Mouse (Mus musculus) MEL (cell line): ENCODE measurements around the gene Srebf1. TPM values are rescaled to one million over a fixed set of nuclear protein-coding genes. Genes with fewer than 3 reads are reported as not detected.
A peak's percentile ranks its signal among the peaks of the same experiment; 100 is the strongest.

Experiments used
- DNase-seq: peaks from one replicate; pipeline ENCODE4 v3.0.0; 2011; ENCODE audit warnings: low read depth, low spot score
- H3K27ac ChIP-seq: 2 replicates; pipeline ENCODE4 v1.5.1; 2012; ENCODE audit warnings: low read depth, mild to moderate bottlenecking, control low read depth, low read length, moderate library complexity; ENCODE audit not compliant: control insufficient read depth
- H3K27me3 ChIP-seq, 2 experiments: fragments of 150-350 bp in 1 of 2; sonication (generic) in 1 of 2; 2 replicates each; pipeline ENCODE4 v1.6.1; 2012; ENCODE audit warnings: low read length in 2 of 2, mild to moderate bottlenecking in 2 of 2, improper control_type of control experiment in 1 of 2, moderate library complexity in 1 of 2; ENCODE audit not compliant: insufficient read depth in 2 of 2, control insufficient read depth in 1 of 2
- H3K36me3 ChIP-seq, 2 experiments: 2 replicates each; pipeline ENCODE4 v1.6.1; 2012 to 2014; ENCODE audit warnings: low read length in 2 of 2, improper control_type of control experiment in 1 of 2, inconsistent platforms in 1 of 2, mild to moderate bottlenecking in 1 of 2; ENCODE audit not compliant: insufficient read depth in 2 of 2, control insufficient read depth in 1 of 2
- H3K4me1 ChIP-seq, 2 experiments: fragments of 150-350 bp in 1 of 2; sonication (generic) in 1 of 2; 2 replicates each; pipeline ENCODE4 v1.6.1; 2012; ENCODE audit warnings: low read length in 2 of 2, improper control_type of control experiment in 1 of 2, mild to moderate bottlenecking in 1 of 2; ENCODE audit not compliant: insufficient read depth in 2 of 2, control insufficient read depth in 1 of 2
- H3K4me3 ChIP-seq, 2 experiments: fragments of 150-350 bp in 1 of 2; sonication (generic) in 1 of 2; 2 replicates each; pipeline ENCODE4 v1.5.1; 2012; ENCODE audit warnings: low read depth in 2 of 2, low read length in 2 of 2, mild to moderate bottlenecking in 2 of 2, moderate library complexity in 2 of 2, control low read depth in 1 of 2, improper control_type of control experiment in 1 of 2; ENCODE audit not compliant: control insufficient read depth in 1 of 2, insufficient read depth in 1 of 2
- H3K79me2 ChIP-seq: 2 replicates; pipeline ENCODE4 v1.6.1; 2012; ENCODE audit warnings: mild to moderate bottlenecking, low read length, moderate library complexity; ENCODE audit not compliant: control insufficient read depth, poor library complexity, insufficient read depth
- H3K9ac ChIP-seq: 2 replicates; pipeline ENCODE4 v1.6.1; 2012; ENCODE audit warnings: low read depth, mild to moderate bottlenecking, control low read depth, low read length, moderate library complexity; ENCODE audit not compliant: control insufficient read depth, poor library complexity, severe bottlenecking
- H3K9me3 ChIP-seq: fragments of 150-350 bp; sonication (generic); replicated peaks from 2 replicates; pipeline ENCODE4 v1.6.1; 2012; ENCODE audit warnings: mild to moderate bottlenecking, low read length, improper control_type of control experiment, moderate library complexity; ENCODE audit not compliant: insufficient read depth
- BHLHE40 ChIP-seq: IDR thresholded peaks from 2 replicates; pipeline ENCODE4 v1.6.1; 2012; ENCODE audit warnings: low read depth, mild to moderate bottlenecking, inconsistent platforms, low read length, improper control_type of control experiment, borderline replicate concordance
- CHD1 ChIP-seq: IDR thresholded peaks from 2 replicates; pipeline ENCODE4 v1.6.1; 2012; ENCODE audit warnings: low read depth, mild to moderate bottlenecking, inconsistent platforms, low read length, improper control_type of control experiment
- CHD2 ChIP-seq: IDR thresholded peaks from 2 replicates; pipeline ENCODE4 v1.6.1; 2011; ENCODE audit warnings: low read length, improper control_type of control experiment
- CTCF ChIP-seq, 3 experiments: IDR thresholded peaks in 2 of 3; conservative IDR thresholded peaks in 1 of 3; 2 replicates each; pipeline ENCODE4 v1.5.1; 2011 to 2012; ENCODE audit warnings: low read length in 3 of 3, low read depth in 2 of 3, mild to moderate bottlenecking in 2 of 3, improper control_type of control experiment in 1 of 3, inconsistent platforms in 1 of 3, mixed read lengths in 1 of 3, moderate library complexity in 1 of 3; ENCODE audit not compliant: control insufficient read depth in 1 of 3, insufficient read depth in 1 of 3, poor library complexity in 1 of 3, severe bottlenecking in 1 of 3
- E2F4 ChIP-seq: IDR thresholded peaks from 2 replicates; pipeline ENCODE4 v1.6.1; 2011; ENCODE audit warnings: low read depth, low read length, improper control_type of control experiment, borderline replicate concordance
- ELF1 ChIP-seq: IDR thresholded peaks from 2 replicates; pipeline ENCODE4 v1.6.1; 2014; ENCODE audit warnings: low read depth, mild to moderate bottlenecking, inconsistent platforms, low read length, improper control_type of control experiment, moderate library complexity
- EP300 ChIP-seq, 2 experiments: IDR thresholded peaks; 2 replicates each; pipeline ENCODE4 v1.6.1; 2011; ENCODE audit warnings: improper control_type of control experiment in 2 of 2, low read length in 2 of 2, low read depth in 1 of 2, mild to moderate bottlenecking in 1 of 2
- ETS1 ChIP-seq: IDR thresholded peaks from 2 replicates; pipeline ENCODE4 v1.6.1; 2012; ENCODE audit warnings: low read depth, mild to moderate bottlenecking, inconsistent platforms, low read length, improper control_type of control experiment, moderate library complexity
- GABPA ChIP-seq: IDR thresholded peaks from 2 replicates; pipeline ENCODE4 v1.6.1; 2012; ENCODE audit warnings: low read depth, mild to moderate bottlenecking, inconsistent platforms, low read length, improper control_type of control experiment, moderate library complexity
- GATA1 ChIP-seq: IDR thresholded peaks from 2 replicates; pipeline ENCODE4 v1.6.1; 2011; ENCODE audit warnings: low read depth, low read length, improper control_type of control experiment
- HCFC1 ChIP-seq: IDR thresholded peaks from 2 replicates; pipeline ENCODE4 v1.6.1; 2012; ENCODE audit warnings: low read depth, mild to moderate bottlenecking, inconsistent platforms, low read length, improper control_type of control experiment, moderate library complexity
- JUND ChIP-seq: IDR thresholded peaks from 2 replicates; pipeline ENCODE4 v1.6.1; 2011; ENCODE audit warnings: low read depth, mild to moderate bottlenecking, improper control_type of control experiment, low read length
- KAT2A ChIP-seq: conservative IDR thresholded peaks from 2 replicates; pipeline ENCODE4 v1.6.1; 2012; ENCODE audit warnings: low read depth, low read length, improper control_type of control experiment, inconsistent platforms
- MAFK ChIP-seq: IDR thresholded peaks from 2 replicates; pipeline ENCODE4 v1.6.1; 2011; ENCODE audit warnings: low read depth, mild to moderate bottlenecking, low read length, improper control_type of control experiment, borderline replicate concordance
- MAX ChIP-seq: IDR thresholded peaks from 2 replicates; pipeline ENCODE4 v1.6.1; 2011; ENCODE audit warnings: low read length, improper control_type of control experiment
- MAZ ChIP-seq: IDR thresholded peaks from 2 replicates; pipeline ENCODE4 v1.6.1; 2012; ENCODE audit warnings: low read depth, mild to moderate bottlenecking, inconsistent platforms, low read length, improper control_type of control experiment
- MEF2A ChIP-seq: IDR thresholded peaks from 2 replicates; pipeline ENCODE4 v1.6.1; 2014; ENCODE audit warnings: low read depth, mild to moderate bottlenecking, inconsistent platforms, low read length, improper control_type of control experiment; ENCODE audit not compliant: poor library complexity, insufficient replicate concordance, severe bottlenecking; ENCODE audit errors: extremely low read depth
- MXI1 ChIP-seq: IDR thresholded peaks from 2 replicates; pipeline ENCODE4 v1.6.1; 2011; ENCODE audit warnings: mild to moderate bottlenecking, low read depth, low read length, improper control_type of control experiment
- MYB ChIP-seq: IDR thresholded peaks from 2 replicates; pipeline ENCODE4 v1.6.1; 2011; ENCODE audit warnings: mild to moderate bottlenecking, low read depth, low read length, improper control_type of control experiment
- MYC ChIP-seq: IDR thresholded peaks from 2 replicates; pipeline ENCODE4 v1.6.1; 2011; ENCODE audit warnings: low read depth, mild to moderate bottlenecking, low read length, improper control_type of control experiment, moderate library complexity
- NELFE ChIP-seq: IDR thresholded peaks from 2 replicates; pipeline ENCODE4 v1.6.1; 2011; ENCODE audit warnings: low read depth, low read length, improper control_type of control experiment
- NRF1 ChIP-seq: IDR thresholded peaks from 2 replicates; pipeline ENCODE4 v1.6.1; 2014; ENCODE audit warnings: low read depth, mild to moderate bottlenecking, inconsistent platforms, low read length, improper control_type of control experiment, moderate library complexity; ENCODE audit not compliant: poor library complexity, insufficient read depth, severe bottlenecking
- POLR2A ChIP-seq, 2 experiments: IDR thresholded peaks; 2 replicates each; pipeline ENCODE4 v1.6.1; 2011 to 2012; ENCODE audit warnings: low read length in 2 of 2, mild to moderate bottlenecking in 2 of 2, control low read depth in 1 of 2, improper control_type of control experiment in 1 of 2, low read depth in 1 of 2, moderate library complexity in 1 of 2; ENCODE audit not compliant: control insufficient read depth in 1 of 2, insufficient read depth in 1 of 2, poor library complexity in 1 of 2
- POLR2AphosphoS2 ChIP-seq: IDR thresholded peaks from 2 replicates; pipeline ENCODE4 v1.6.1; 2011; ENCODE audit warnings: low read length, improper control_type of control experiment
- POLR2AphosphoS5 ChIP-seq: IDR thresholded peaks from 2 replicates; pipeline ENCODE4 v1.6.1; 2012; ENCODE audit warnings: low read depth, borderline replicate concordance, mild to moderate bottlenecking, inconsistent platforms, low read length, moderate library complexity, mixed read lengths
- RAD21 ChIP-seq: IDR thresholded peaks from 2 replicates; pipeline ENCODE4 v1.6.1; 2011; ENCODE audit warnings: mild to moderate bottlenecking, low read depth, low read length, improper control_type of control experiment
- RCOR1 ChIP-seq: IDR thresholded peaks from 2 replicates; pipeline ENCODE4 v1.6.1; 2012; ENCODE audit warnings: low read depth, mild to moderate bottlenecking, inconsistent platforms, low read length, improper control_type of control experiment
- SIN3A ChIP-seq: IDR thresholded peaks from 2 replicates; pipeline ENCODE4 v1.6.1; 2012; ENCODE audit warnings: low read length, improper control_type of control experiment, inconsistent platforms
- SMC3 ChIP-seq: IDR thresholded peaks from 2 replicates; pipeline ENCODE4 v1.6.1; 2011; ENCODE audit warnings: low read depth, low read length, improper control_type of control experiment
- TAL1 ChIP-seq: IDR thresholded peaks from 2 replicates; pipeline ENCODE4 v1.6.1; 2012; ENCODE audit warnings: mild to moderate bottlenecking, inconsistent platforms, low read length, moderate library complexity, mixed read lengths
- TBP ChIP-seq: IDR thresholded peaks from 2 replicates; pipeline ENCODE4 v1.8.0; 2011; ENCODE audit warnings: low read depth, low read length, improper control_type of control experiment
- TCF12 ChIP-seq: IDR thresholded peaks from 2 replicates; pipeline ENCODE4 v1.6.1; 2014; ENCODE audit warnings: low read depth, mild to moderate bottlenecking, inconsistent platforms, low read length, improper control_type of control experiment, moderate library complexity
- UBTF ChIP-seq: IDR thresholded peaks from 2 replicates; pipeline ENCODE4 v1.6.1; 2012; ENCODE audit warnings: low read depth, mild to moderate bottlenecking, inconsistent platforms, low read length, improper control_type of control experiment, moderate library complexity, borderline replicate concordance; ENCODE audit not compliant: insufficient read depth
- USF2 ChIP-seq, 2 experiments: IDR thresholded peaks; 2 replicates each; pipeline ENCODE4 v1.6.1; 2011 to 2012; ENCODE audit warnings: improper control_type of control experiment in 2 of 2, low read length in 2 of 2, borderline replicate concordance in 1 of 2, inconsistent platforms in 1 of 2, low read depth in 1 of 2, mild to moderate bottlenecking in 1 of 2; ENCODE audit not compliant: insufficient read depth in 1 of 2
- ZC3H11A ChIP-seq: IDR thresholded peaks from 2 replicates; pipeline ENCODE4 v1.6.1; 2012; ENCODE audit warnings: low read depth, mild to moderate bottlenecking, inconsistent platforms, low read length, improper control_type of control experiment
- ZKSCAN1 ChIP-seq: IDR thresholded peaks from 2 replicates; pipeline ENCODE4 v1.6.1; 2012; ENCODE audit warnings: low read depth, mild to moderate bottlenecking, inconsistent platforms, low read length, improper control_type of control experiment, moderate library complexity
- ZMIZ1 ChIP-seq: IDR thresholded peaks from 2 replicates; pipeline ENCODE4 v1.6.1; 2012; ENCODE audit warnings: low read depth, mild to moderate bottlenecking, inconsistent platforms, low read length, improper control_type of control experiment, moderate library complexity
- ZNF384 ChIP-seq: IDR thresholded peaks from 2 replicates; pipeline ENCODE4 v1.6.1; 2012; ENCODE audit warnings: low read depth, mild to moderate bottlenecking, inconsistent platforms, low read length, improper control_type of control experiment
- polyA plus RNA-seq, 2 experiments: library from polyadenylated mRNA; stranded (reverse) in 1 of 2; unstranded in 1 of 2; fragments of >175 nt in 1 of 2; fragments of >200 nt in 1 of 2; gene quantifications; 2 replicates each; pipeline versions ENCODE4 v1.2.1 to v1.2.4; 2012; ENCODE audit warnings: low replicate concordance in 2 of 2, low read depth in 1 of 2; ENCODE audit not compliant: insufficient read length in 2 of 2, insufficient read depth in 1 of 2, missing spikeins in 1 of 2
- total RNA-seq: library from RNA; depleted of rRNA; stranded (reverse); fragments of 300-350 nt; gene quantifications from 2 replicates; pipeline ENCODE4 v1.2.3, GENCODE M21; 2012

The Srebf1 gene
- total and polyA plus RNA-seq, 3 experiments = 241 to 288 TPM; not detected in 1

DNA sequence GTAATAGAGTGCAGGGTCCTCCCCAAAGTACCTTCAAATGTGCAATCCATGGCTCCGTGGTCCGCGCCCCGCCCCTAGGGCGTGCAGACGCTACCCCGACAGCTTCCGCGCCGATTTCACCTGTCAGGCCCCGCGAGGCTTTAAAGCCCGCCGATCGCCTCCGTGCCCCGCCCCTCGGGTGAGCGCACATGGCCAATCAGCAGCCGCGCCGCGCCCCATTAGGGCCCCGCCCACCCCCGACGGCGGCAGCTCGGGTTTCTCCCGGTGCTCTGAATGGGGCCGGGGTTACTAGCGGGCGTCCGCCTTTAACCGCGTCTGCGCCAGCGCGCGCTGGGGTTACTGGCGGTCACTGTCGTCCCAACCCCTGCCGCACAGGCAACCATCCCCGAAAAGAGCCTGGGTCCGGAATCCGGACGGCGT is 12.1 kb downstream of the Srebf1 start:
- peaks cover 11 to 20% of the 10 kb centered on the region in 2 experiments for H3K36me3 ChIP-seq
- TF ChIP-seq MAFK = no peak
- TF ChIP-seq ETS1 = no peak
- no peak for TF ChIP-seq USF2 (IDR thresholded peaks at IDR 0.05; ENCODE audit: borderline replicate concordance in 1 of 2, insufficient read depth in 1 of 2, low read depth in 1 of 2, low read length in 2 of 2)
- TF ChIP-seq ZC3H11A = no peak
- peak; percentile 61; the same call in 1 of the 2 replicates for TF ChIP-seq CHD2
- peak; percentile 95 for TF ChIP-seq MXI1
- no peak for TF ChIP-seq ZKSCAN1
- TF ChIP-seq UBTF = no peak
- no peak for TF ChIP-seq GATA1
- TF ChIP-seq MYB = no peak
- no peak for TF ChIP-seq CTCF (IDR thresholded peaks at IDR 0.05 in 2 of 3, conservative IDR thresholded peaks at IDR 0.05 in 1 of 3; ENCODE audit: control insufficient read depth in 1 of 3, insufficient read depth in 1 of 3, low read depth in 2 of 3, low read length in 3 of 3, poor library complexity in 1 of 3, severe bottlenecking in 1 of 3)
- TF ChIP-seq BHLHE40 = no peak
- TF ChIP-seq EP300 (IDR thresholded peaks at IDR 0.05; ENCODE audit: low read depth in 1 of 2, low read length in 2 of 2) = no peak; a peak in 1 of 4 replicates
- TF ChIP-seq POLR2A (IDR thresholded peaks at IDR 0.05; ENCODE audit: control insufficient read depth in 1 of 2, insufficient read depth in 1 of 2, low read depth in 1 of 2, low read length in 2 of 2, poor library complexity in 1 of 2) = peak; percentile 19 to 98; a peak in 3 of 4 replicates
- TF ChIP-seq MEF2A = no peak
- TF ChIP-seq NELFE = peak; percentile 91
- TF ChIP-seq POLR2AphosphoS2 = peak; percentile 88
- TF ChIP-seq RAD21 = no peak
- no peak for TF ChIP-seq JUND
- peak; percentile 92 for TF ChIP-seq SIN3A
- peak; percentile 83 for TF ChIP-seq TBP
- TF ChIP-seq ZMIZ1 = peak; percentile 98
- peak; percentile 75 for TF ChIP-seq MAX
- TF ChIP-seq CHD1 = no peak
- TF ChIP-seq MYC = no peak
- no peak for TF ChIP-seq RCOR1
- peak; percentile 71 for TF ChIP-seq NRF1
- TF ChIP-seq SMC3 = no peak
- TF ChIP-seq HCFC1 = peak; percentile 72
- TF ChIP-seq TAL1 = no peak
- TF ChIP-seq GABPA = no peak
- TF ChIP-seq MAZ = peak; percentile 54; the same call in 1 of the 2 replicates
- peak; percentile 86; the same call in 1 of the 2 replicates for TF ChIP-seq E2F4
- TF ChIP-seq ELF1 = no peak
- TF ChIP-seq KAT2A = no peak
- peak; percentile 64 for TF ChIP-seq TCF12
- TF ChIP-seq ZNF384 = no peak
- no peak for TF ChIP-seq POLR2AphosphoS5

More for the DNA sequence above, 12.1 kb downstream of the Srebf1 start:
- Histone ChIP-seq H3K27me3 (no peaks in the 10 kb centered on the region), H3K9ac (peak overlapping the region; percentile 80), H3K4me1 (peaks cover 10 to 30% of the 10 kb centered on the region in 2 experiments), H3K27ac (peak overlapping the region; percentile 92), H3K9me3 (no peaks in the 10 kb centered on the region), H3K79me2 (peaks cover 73% of the 10 kb centered on the region), H3K4me3 (peak overlapping the region; percentile 60 to 70)
- peak; percentile 99 for DNase-seq
